ENCODE assay signal across 1 mouse cellular context in the genomic region with DNA sequence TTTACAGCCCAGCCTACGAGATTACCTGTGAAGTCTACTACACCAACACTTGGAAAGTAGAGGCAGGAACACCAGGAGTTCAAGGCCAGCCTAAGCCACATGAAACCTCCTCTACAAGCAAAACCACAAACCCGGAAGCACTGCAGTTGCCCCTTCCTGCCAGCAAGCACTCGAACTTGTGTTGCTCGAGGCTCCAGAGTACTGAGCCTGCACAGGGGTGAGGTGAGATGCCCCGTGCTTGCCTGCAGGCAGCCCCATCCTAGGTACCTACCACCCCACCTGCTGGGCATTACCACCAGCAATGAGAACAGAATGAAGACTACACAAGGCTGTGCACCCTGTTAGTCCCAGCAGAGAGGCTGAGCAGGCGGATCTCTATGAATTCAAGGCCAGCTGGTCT.
TF ChIP-seq lines count a peak whose summit lies in the region.

No protein-coding gene starts in this region.

TF ChIP-seq in MEL, 35 proteins besides CTCF, POLR2A, EP300 and RAD21:
- TF ChIP-seq TCF12 (IDR thresholded peaks at IDR 0.05; ENCODE audit: low read depth, low read length) (no peak), JUND (IDR thresholded peaks at IDR 0.05; ENCODE audit: low read depth, low read length) (no peak), CHD2 (IDR thresholded peaks at IDR 0.05; ENCODE audit: low read length) (no peak), POLR2AphosphoS5 (IDR thresholded peaks at IDR 0.05; ENCODE audit: borderline replicate concordance, low read depth, low read length) (no peak), HCFC1 (IDR thresholded peaks at IDR 0.05; ENCODE audit: low read depth, low read length) (no peak), MXI1 (IDR thresholded peaks at IDR 0.05; ENCODE audit: low read depth, low read length) (no peak), POLR2AphosphoS2 (IDR thresholded peaks at IDR 0.05; ENCODE audit: low read length) (no peak), GATA1 (IDR thresholded peaks at IDR 0.05; ENCODE audit: low read depth, low read length) (no peak), SMC3 (IDR thresholded peaks at IDR 0.05; ENCODE audit: low read depth, low read length) (no peak), RCOR1 (IDR thresholded peaks at IDR 0.05; ENCODE audit: low read depth, low read length) (no peak), BHLHE40 (IDR thresholded peaks at IDR 0.05; ENCODE audit: borderline replicate concordance, low read depth, low read length) (no peak)
